In the genomic region with DNA sequence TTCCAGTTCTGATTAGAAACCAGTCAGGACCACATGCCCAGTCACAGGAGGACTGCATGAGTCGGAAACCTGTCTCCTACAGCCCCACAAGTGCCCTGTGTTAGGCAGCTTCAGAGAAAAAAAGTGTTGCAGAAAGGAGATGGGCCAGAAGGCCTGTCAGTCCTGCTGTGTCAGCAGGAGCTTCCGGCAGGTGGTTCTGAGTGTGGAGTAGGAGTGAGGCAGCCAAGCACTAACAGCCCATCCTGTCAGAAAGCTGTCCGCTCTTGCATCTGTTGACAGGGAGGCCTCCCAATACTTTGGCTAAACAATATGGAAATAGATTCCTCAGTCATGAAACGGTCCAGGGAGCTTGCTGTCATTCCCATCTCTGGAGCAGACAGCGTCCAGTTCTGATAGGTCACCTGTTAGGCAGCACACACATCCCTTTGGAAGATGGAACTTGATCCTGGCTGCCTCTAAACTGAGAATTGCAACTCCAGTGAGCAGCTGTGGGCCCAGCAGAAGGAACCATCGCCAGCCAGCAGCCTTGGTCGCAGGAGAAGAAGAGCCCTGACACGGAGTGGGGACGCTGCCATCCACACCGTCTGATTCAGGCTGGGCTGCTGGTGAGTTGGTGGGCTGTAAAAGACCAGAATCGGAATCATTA, we compare ENCODE assay signal across 15 mouse cellular contexts.
DNase-seq lines count a peak whose midpoint lies in the region; ATAC-seq lines count a peak whose summit lies in the region.
"Had no signal": no experiment of that assay in that cellular context is flagged by ENCODE, and none has a peak within 500 bp of the region (broad histone marks: within the 10 kb centered on the region; RNA-seq: fewer than 3 reads in every experiment).

No protein-coding gene starts in this region.

- H3K4me1 ChIP-seq in hindbrain, embryonic 14.5 days (replicated peaks; ENCODE audit: control insufficient read depth, insufficient read depth, low read length) = no peaks in the 10 kb centered on the region
- H3K4me1 ChIP-seq in hindbrain, embryonic 13.5 days (replicated peaks) = no peaks in the 10 kb centered on the region
- no peaks in the 10 kb centered on the region for H3K4me1 ChIP-seq in midbrain, embryonic 11.5 days (ENCODE audit: control insufficient read depth, insufficient read depth, low read length)
- H3K4me1 ChIP-seq in midbrain, embryonic 15.5 days = no peaks in the 10 kb centered on the region
- H3K4me1 ChIP-seq: limb, embryonic 13.5 days; stomach, embryonic 15.5 days had no signal

- intact Hi-C loops in gastrocnemius, postnatal 14 days (cut with DNase I; ENCODE audit: low total_unique reads) = no loop called here

- H3K9ac ChIP-seq in hindbrain, embryonic 14.5 days = no peak overlapping the region
- H3K9ac ChIP-seq in hindbrain, embryonic 13.5 days = no peak overlapping the region
- no peak overlapping the region for H3K9ac ChIP-seq in midbrain, embryonic 11.5 days (ENCODE audit: low read length)
- no peak overlapping the region for H3K9ac ChIP-seq in midbrain, embryonic 15.5 days
- H3K9ac ChIP-seq: heart, embryonic 12.5 days; limb, embryonic 13.5 days; midbrain, embryonic 13.5 days; stomach, embryonic 15.5 days had no signal

- H3K4me2 ChIP-seq in hindbrain, embryonic 14.5 days (replicated peaks) = no peak overlapping the region
- no peak overlapping the region for H3K4me2 ChIP-seq in hindbrain, embryonic 13.5 days
- H3K4me2 ChIP-seq in midbrain, embryonic 11.5 days = no peak overlapping the region
- H3K4me2 ChIP-seq in midbrain, embryonic 15.5 days = no peak overlapping the region
- H3K4me2 ChIP-seq: heart, embryonic 12.5 days; limb, embryonic 13.5 days; midbrain, embryonic 13.5 days; stomach, embryonic 15.5 days had no signal

- no peak for DNase-seq in hindbrain, embryonic 14.5 days (ENCODE audit: low spot score)
- peak; percentile 53 for DNase-seq in midbrain, embryonic 11.5 days (ENCODE audit: low spot score, missing footprints)
- peak; percentile 82 for DNase-seq in cerebellum, adult 11-12 months
- DNase-seq in gastrocnemius, postnatal 14 days = no peak
- no peak for DNase-seq in gastrocnemius, postnatal 25 days
- DNase-seq: kidney, postnatal 36 days; lung, postnatal 36 days; thymus, postnatal 14 days had no signal

- no peak overlapping the region for H3K27ac ChIP-seq in hindbrain, embryonic 14.5 days
- no peak overlapping the region for H3K27ac ChIP-seq in hindbrain, embryonic 13.5 days
- no peak overlapping the region for H3K27ac ChIP-seq in midbrain, embryonic 11.5 days (ENCODE audit: low read depth, low read length)
- no peak overlapping the region for H3K27ac ChIP-seq in midbrain, embryonic 15.5 days
- H3K27ac ChIP-seq: limb, embryonic 13.5 days; midbrain, embryonic 13.5 days; stomach, embryonic 15.5 days had no signal

- H3K9me3 ChIP-seq in hindbrain, embryonic 14.5 days (ENCODE audit: control insufficient read depth, low read length) = no peaks in the 10 kb centered on the region
- no peaks in the 10 kb centered on the region for H3K9me3 ChIP-seq in hindbrain, embryonic 13.5 days
- H3K9me3 ChIP-seq in midbrain, embryonic 11.5 days (ENCODE audit: control insufficient read depth, low read length) = no peaks in the 10 kb centered on the region
- no peaks in the 10 kb centered on the region for H3K9me3 ChIP-seq in midbrain, embryonic 15.5 days
- H3K9me3 ChIP-seq: heart, embryonic 12.5 days; limb, embryonic 13.5 days; midbrain, embryonic 13.5 days; stomach, embryonic 15.5 days had no signal

- 85% methylated on average over 11 of the region's 11 CpGs for WGBS in hindbrain, embryonic 14.5 days
- WGBS in hindbrain, embryonic 13.5 days = 90% methylated on average over 11 of the region's 11 CpGs
- WGBS in midbrain, embryonic 11.5 days = 87% methylated on average over 11 of the region's 11 CpGs
- WGBS in midbrain, embryonic 15.5 days = 84% methylated on average over 11 of the region's 11 CpGs

- no peaks in the 10 kb centered on the region for H3K36me3 ChIP-seq in hindbrain, embryonic 14.5 days (replicated peaks; ENCODE audit: control insufficient read depth, insufficient read depth)
- peaks cover 7% of the 10 kb centered on the region; the same call in 1 of the 2 replicates for H3K36me3 ChIP-seq in hindbrain, embryonic 13.5 days
- H3K36me3 ChIP-seq in midbrain, embryonic 11.5 days (ENCODE audit: control insufficient read depth, insufficient read depth, low read length) = no peaks in the 10 kb centered on the region
- H3K36me3 ChIP-seq in midbrain, embryonic 15.5 days (replicated peaks) = no peaks in the 10 kb centered on the region
- H3K36me3 ChIP-seq: midbrain, embryonic 13.5 days had no signal

- no peak overlapping the region for H3K4me3 ChIP-seq in hindbrain, embryonic 14.5 days (replicated peaks; ENCODE audit: low read length)
- no peak overlapping the region for H3K4me3 ChIP-seq in hindbrain, embryonic 13.5 days
- H3K4me3 ChIP-seq in midbrain, embryonic 11.5 days (ENCODE audit: low read depth, low read length) = no peak overlapping the region
- H3K4me3 ChIP-seq in midbrain, embryonic 15.5 days = no peak overlapping the region
- H3K4me3 ChIP-seq: heart, embryonic 12.5 days; limb, embryonic 13.5 days; midbrain, embryonic 13.5 days; stomach, embryonic 15.5 days had no signal

- ATAC-seq in hindbrain, embryonic 14.5 days (ENCODE audit: low FRiP score) = peak; percentile 31; the same call in 1 of the 2 replicates
- no peak for ATAC-seq in hindbrain, embryonic 13.5 days (ENCODE audit: low FRiP score)
- ATAC-seq in midbrain, embryonic 11.5 days (ENCODE audit: low FRiP score) = no peak
- no peak for ATAC-seq in midbrain, embryonic 15.5 days (replicated peaks)
- ATAC-seq: inflammation-experienced regulatory T-cells, adult 6 months; midbrain, embryonic 13.5 days had no signal

- no peaks in the 10 kb centered on the region for H3K27me3 ChIP-seq in hindbrain, embryonic 14.5 days (ENCODE audit: control insufficient read depth, insufficient read depth, low read length)
- no peaks in the 10 kb centered on the region for H3K27me3 ChIP-seq in hindbrain, embryonic 13.5 days
- H3K27me3 ChIP-seq in midbrain, embryonic 11.5 days (ENCODE audit: control insufficient read depth, insufficient read depth, low read length) = no peaks in the 10 kb centered on the region
- H3K27me3 ChIP-seq in midbrain, embryonic 15.5 days (replicated peaks) = no peaks in the 10 kb centered on the region
- H3K27me3 ChIP-seq: heart, embryonic 12.5 days; limb, embryonic 13.5 days; midbrain, embryonic 13.5 days; stomach, embryonic 15.5 days had no signal

Comparison
In these comparisons a context has a peak if more than half of its experiments do, and no peak if none do; other contexts are left out.
1. DNase-seq: peak in midbrain, embryonic 11.5 days (single experiment) and cerebellum, adult 11-12 months (single experiment); none in hindbrain, embryonic 14.5 days (single experiment), gastrocnemius, postnatal 14 days (single experiment) and gastrocnemius, postnatal 25 days (single experiment).